Mouse (Mus musculus) small intestine, adult 2 months (tissue): ENCODE results near the gene P2ry1.

ENCODE experiments used
- CTCF ChIP-seq: fragments of 200-500 bp; IDR thresholded peaks from 2 replicates; pipeline ENCODE4 v1.5.1; 2012; ENCODE audit warnings: low read depth, mild to moderate bottlenecking, control low read depth, inconsistent platforms, low read length, moderate library complexity, mixed read lengths; ENCODE audit not compliant: insufficient replicate concordance, insufficient read length; ENCODE audit errors: extremely low read depth
- POLR2A ChIP-seq: fragments of 200-500 bp; IDR thresholded peaks from 2 replicates; pipeline ENCODE4 v1.6.1; 2012; ENCODE audit warnings: low read depth, mild to moderate bottlenecking, control low read depth, inconsistent platforms, low read length, moderate library complexity

- TF ChIP-seq CTCF (no peak), POLR2A (no peak)
Measured at GRCm38 (mm10) chr3:61004611-61005010, 2.0 kb downstream of the P2ry1 start.
